Mouse (Mus musculus): ENCODE measurements around the gene Tnnc1.

Tnnc1 gene

GRCm38 (mm10) chr14:31250222-31251083, 42.3 kb downstream of the Tnnc1 start:
- no peak for TF ChIP-seq GATA4 (IDR thresholded peaks at IDR 0.05; ENCODE audit: insufficient replicate concordance, low read length)

GRCm38 (mm10) chr14:31251084-31251604, 43.0 kb downstream of the Tnnc1 start, which contains the start of the genes Phf7 and Bap1:
Phf7 (minus strand) TSS chr14:31251317.
Bap1 (plus strand) TSS chr14:31251450.
- TF ChIP-seq GATA4 (IDR thresholded peaks at IDR 0.05; ENCODE audit: insufficient replicate concordance, low read length): no peak; the same call in 1 of the 2 replicates

GRCm38 (mm10) chr14:31251626-31252025, 43.5 kb downstream of the Tnnc1 start:
- TF ChIP-seq GATA4 (IDR thresholded peaks at IDR 0.05; ENCODE audit: insufficient replicate concordance, low read length): no peak

GRCm38 (mm10) chr14:31252091-31252490, 44.0 kb downstream of the Tnnc1 start:
- TF ChIP-seq GATA4 (IDR thresholded peaks at IDR 0.05; ENCODE audit: insufficient replicate concordance, low read length): no peak

- TF ChIP-seq GATA4 (IDR thresholded peaks at IDR 0.05; ENCODE audit: insufficient replicate concordance, low read length): no peak
Observed at GRCm38 (mm10) chr14:31258476-31259050, 50.5 kb downstream of the Tnnc1 start.

- TF ChIP-seq GATA4 (IDR thresholded peaks at IDR 0.05; ENCODE audit: insufficient replicate concordance, low read length): no peak
Observed at GRCm38 (mm10) chr14:31260374-31260773, 52.3 kb downstream of the Tnnc1 start.

- no peak for TF ChIP-seq GATA4 (IDR thresholded peaks at IDR 0.05; ENCODE audit: insufficient replicate concordance, low read length)
Observed at GRCm38 (mm10) chr14:31260932-31261331, 52.8 kb downstream of the Tnnc1 start.
